Mouse (Mus musculus) limb, embryonic 10.5 days (tissue): Measurements from ENCODE around the gene Naaladl2. TPM values are rescaled to one million over a fixed set of nuclear protein-coding genes. Genes with fewer than 3 reads are reported as not detected.

Experiments
- DNase-seq: peaks from one replicate; pipeline ENCODE4 v3.0.0-alpha.2; 2017; ENCODE audit warnings: low spot score
- H3K27ac ChIP-seq: fragments of 300-500 bp; sonication (generic); 2 replicates; pipeline ENCODE4 v1.5.1; 2016; ENCODE audit warnings: mild to moderate bottlenecking
- H3K27me3 ChIP-seq: fragments of 300-500 bp; sonication (generic); 2 replicates; pipeline ENCODE4 v1.6.1; 2016; ENCODE audit warnings: low read depth, mild to moderate bottlenecking; ENCODE audit not compliant: poor library complexity, severe bottlenecking
- H3K36me3 ChIP-seq: fragments of 300-500 bp; sonication (generic); 2 replicates; pipeline ENCODE4 v1.6.1; 2016; ENCODE audit warnings: mild to moderate bottlenecking, moderate library complexity
- H3K4me1 ChIP-seq: fragments of 300-500 bp; sonication (generic); 2 replicates; pipeline ENCODE4 v1.6.1; 2016
- H3K4me3 ChIP-seq: fragments of 300-500 bp; sonication (generic); 2 replicates; pipeline ENCODE4 v1.5.1; 2016; ENCODE audit warnings: mild to moderate bottlenecking, moderate library complexity
- H3K9me3 ChIP-seq: fragments of 300-500 bp; sonication (generic); replicated peaks from 2 replicates; pipeline ENCODE4 v1.6.1; 2016; ENCODE audit warnings: mild to moderate bottlenecking
- WGBS: fragments of 180-500 bp; shearing (Covaris S2); methylation state at CpG from one replicate; pipeline ENCODE4 v1.1.7; 2016; 5-methylcytosine and 5-hydroxymethylcytosine counted together
- polyA plus RNA-seq: library from polyadenylated mRNA; unstranded; fragments of >200 nt; fragmentation: Nextera tagmentation; extraction: Ambion mirVana; gene quantifications from 2 replicates; pipeline ENCODE4 v1.2.1, GENCODE M21; 2016

Naaladl2 gene
- polyA plus RNA-seq, 1 experiment from 2014 or later: 0.44 TPM

- no peaks in the 10 kb centered on the region for H3K36me3 ChIP-seq
- no peaks in the 10 kb centered on the region for H3K9me3 ChIP-seq
- WGBS: 85% methylated on average over 2 of the region's 2 CpGs
- no peaks in the 10 kb centered on the region for H3K27me3 ChIP-seq
- DNase-seq: no peak
- no peak overlapping the region for H3K27ac ChIP-seq
- H3K4me1 ChIP-seq: no peaks in the 10 kb centered on the region
- no peak overlapping the region for H3K4me3 ChIP-seq
Measured at GRCm38 (mm10) chr3:24595447-24595846, 548.6 kb downstream of the Naaladl2 start.

- WGBS: 89% methylated on average over 1 of the region's 1 CpGs
- DNase-seq: no peak
Measured at GRCm38 (mm10) chr3:24556617-24557016, 587.4 kb downstream of the Naaladl2 start.

GRCm38 (mm10) chr3:24553701-24554100 is 590.4 kb downstream of the Naaladl2 start:
- Histone ChIP-seq H3K27ac (no peak overlapping the region), H3K4me1 (no peaks in the 10 kb centered on the region), H3K9me3 (no peaks in the 10 kb centered on the region), H3K27me3 (no peaks in the 10 kb centered on the region), H3K4me3 (no peak overlapping the region), H3K36me3 (no peaks in the 10 kb centered on the region)
- 84% methylated on average over 5 of the region's 5 CpGs for WGBS
- no peak for DNase-seq

More at GRCm38 (mm10) chr3:24556617-24557016, 587.4 kb downstream of the Naaladl2 start:
- no peaks in the 10 kb centered on the region for H3K27me3 ChIP-seq
- no peak overlapping the region for H3K27ac ChIP-seq
- H3K4me1 ChIP-seq: no peaks in the 10 kb centered on the region
- no peaks in the 10 kb centered on the region for H3K9me3 ChIP-seq
- no peak overlapping the region for H3K4me3 ChIP-seq
- H3K36me3 ChIP-seq: no peaks in the 10 kb centered on the region

- no peak for DNase-seq
Measured at GRCm38 (mm10) chr3:24552631-24553030, 591.4 kb downstream of the Naaladl2 start.

GRCm38 (mm10) chr3:24533775-24534458 is 610.1 kb downstream of the Naaladl2 start:
- H3K9me3 ChIP-seq: no peaks in the 10 kb centered on the region
- DNase-seq: no peak
- no peaks in the 10 kb centered on the region for H3K4me1 ChIP-seq
- no peaks in the 10 kb centered on the region for H3K36me3 ChIP-seq
- 87% methylated on average over 3 of the region's 3 CpGs for WGBS
- H3K27me3 ChIP-seq: no peaks in the 10 kb centered on the region
- H3K27ac ChIP-seq: no peak overlapping the region
- no peak overlapping the region for H3K4me3 ChIP-seq

More at GRCm38 (mm10) chr3:24552631-24553030, 591.4 kb downstream of the Naaladl2 start:
- Histone ChIP-seq H3K9me3 (no peaks in the 10 kb centered on the region), H3K27me3 (no peaks in the 10 kb centered on the region), H3K4me3 (no peak overlapping the region), H3K27ac (no peak overlapping the region), H3K4me1 (no peaks in the 10 kb centered on the region), H3K36me3 (no peaks in the 10 kb centered on the region)
- 79% methylated on average over 2 of the region's 2 CpGs for WGBS

GRCm38 (mm10) chr3:24514918-24515317 is 629.1 kb downstream of the Naaladl2 start:
- Histone ChIP-seq H3K36me3 (no peaks in the 10 kb centered on the region), H3K27me3 (no peaks in the 10 kb centered on the region), H3K4me3 (no peak overlapping the region), H3K4me1 (no peaks in the 10 kb centered on the region), H3K9me3 (no peaks in the 10 kb centered on the region), H3K27ac (no peak overlapping the region)
- 60% methylated on average over 1 of the region's 1 CpGs for WGBS
- no peak for DNase-seq

GRCm38 (mm10) chr3:24486456-24487112 is 657.5 kb downstream of the Naaladl2 start:
- H3K4me3 ChIP-seq: no peak overlapping the region

GRCm38 (mm10) chr3:24463941-24464340 is 680.1 kb downstream of the Naaladl2 start:
- WGBS: 90% methylated on average over 4 of the region's 4 CpGs
- Histone ChIP-seq H3K4me3 (no peak overlapping the region), H3K4me1 (no peaks in the 10 kb centered on the region), H3K9me3 (no peaks in the 10 kb centered on the region), H3K27ac (no peak overlapping the region), H3K27me3 (no peaks in the 10 kb centered on the region), H3K36me3 (no peaks in the 10 kb centered on the region)
- no peak for DNase-seq

More at GRCm38 (mm10) chr3:24486456-24487112, 657.5 kb downstream of the Naaladl2 start:
- WGBS: 77% methylated on average over 4 of the region's 4 CpGs
- Histone ChIP-seq H3K36me3 (no peaks in the 10 kb centered on the region), H3K27me3 (no peaks in the 10 kb centered on the region), H3K4me1 (no peaks in the 10 kb centered on the region), H3K27ac (no peak overlapping the region), H3K9me3 (no peaks in the 10 kb centered on the region)
- DNase-seq: no peak

- Histone ChIP-seq H3K4me1 (no peaks in the 10 kb centered on the region), H3K36me3 (no peaks in the 10 kb centered on the region), H3K9me3 (no peaks in the 10 kb centered on the region), H3K4me3 (no peak overlapping the region), H3K27me3 (no peaks in the 10 kb centered on the region), H3K27ac (no peak overlapping the region)
- 93% methylated on average over 6 of the region's 6 CpGs for WGBS
- DNase-seq: no peak
Measured at GRCm38 (mm10) chr3:24440621-24441020, 703.4 kb downstream of the Naaladl2 start.

GRCm38 (mm10) chr3:24432761-24433160 is 711.3 kb downstream of the Naaladl2 start:
- no peaks in the 10 kb centered on the region for H3K36me3 ChIP-seq
- no peak overlapping the region for H3K27ac ChIP-seq
- H3K27me3 ChIP-seq: no peaks in the 10 kb centered on the region
- H3K4me1 ChIP-seq: no peaks in the 10 kb centered on the region
- no peak for DNase-seq
- no peak overlapping the region for H3K4me3 ChIP-seq
- 92% methylated on average over 3 of the region's 3 CpGs for WGBS
- H3K9me3 ChIP-seq: no peaks in the 10 kb centered on the region

- Histone ChIP-seq H3K4me1 (no peaks in the 10 kb centered on the region), H3K27me3 (no peaks in the 10 kb centered on the region)
- no peak for DNase-seq
Measured at GRCm38 (mm10) chr3:24391737-24392136, 752.3 kb downstream of the Naaladl2 start.

GRCm38 (mm10) chr3:24391311-24391710 is 752.8 kb downstream of the Naaladl2 start:
- 86% methylated on average over 1 of the region's 1 CpGs for WGBS
- DNase-seq: no peak
- Histone ChIP-seq H3K27ac (no peak overlapping the region), H3K4me3 (no peak overlapping the region), H3K36me3 (no peaks in the 10 kb centered on the region), H3K27me3 (no peaks in the 10 kb centered on the region), H3K9me3 (no peaks in the 10 kb centered on the region), H3K4me1 (no peaks in the 10 kb centered on the region)

More at GRCm38 (mm10) chr3:24391737-24392136, 752.3 kb downstream of the Naaladl2 start:
- Histone ChIP-seq H3K27ac (no peak overlapping the region), H3K4me3 (no peak overlapping the region), H3K36me3 (no peaks in the 10 kb centered on the region), H3K9me3 (no peaks in the 10 kb centered on the region)

GRCm38 (mm10) chr3:24355010-24355409 is 789.1 kb downstream of the Naaladl2 start:
- Histone ChIP-seq H3K36me3 (no peaks in the 10 kb centered on the region), H3K4me3 (no peak overlapping the region), H3K4me1 (no peaks in the 10 kb centered on the region), H3K9me3 (no peaks in the 10 kb centered on the region), H3K27me3 (no peaks in the 10 kb centered on the region), H3K27ac (no peak overlapping the region)
- 81% methylated on average over 2 of the region's 2 CpGs for WGBS
- no peak for DNase-seq
